Mouse (Mus musculus) embryonic facial prominence, embryonic 12.5 days (tissue): Measurements from ENCODE around the gene Cnot10. TPM values are rescaled to one million over a fixed set of nuclear protein-coding genes. Genes with fewer than 3 reads are reported as not detected.

ENCODE experiments used
- ATAC-seq: fragments of 200-750 bp; cut with Nextera tagmentation; 2 replicates; pipeline ENCODE4 v1.8.0; 2017; ENCODE audit not compliant: insufficient number of reproducible peaks, insufficient read depth, low FRiP score, low TSS enrichment
- H3K27ac ChIP-seq: fragments of 300-500 bp; sonication (generic); 2 replicates; pipeline ENCODE4 v1.5.1; 2016; ENCODE audit warnings: mild to moderate bottlenecking
- H3K27me3 ChIP-seq: fragments of 300-500 bp; sonication (generic); 2 replicates; pipeline ENCODE4 v1.6.1; 2016; ENCODE audit warnings: mild to moderate bottlenecking, moderate library complexity
- H3K36me3 ChIP-seq: fragments of 300-500 bp; sonication (generic); 2 replicates; pipeline ENCODE4 v1.6.1; 2016; ENCODE audit warnings: mild to moderate bottlenecking
- H3K4me1 ChIP-seq: fragments of 300-500 bp; sonication (generic); 2 replicates; pipeline ENCODE4 v1.6.1; 2016
- H3K4me2 ChIP-seq: fragments of 300-500 bp; sonication (generic); replicated peaks from 2 replicates; pipeline ENCODE4 v1.6.1; 2016; ENCODE audit warnings: mild to moderate bottlenecking, moderate library complexity
- H3K4me3 ChIP-seq: fragments of 300-500 bp; sonication (generic); 2 replicates; pipeline ENCODE4 v1.5.1; 2016; ENCODE audit warnings: mild to moderate bottlenecking
- H3K9ac ChIP-seq: fragments of 300-500 bp; sonication (generic); 2 replicates; pipeline ENCODE4 v1.6.1; 2016; ENCODE audit warnings: mild to moderate bottlenecking, moderate library complexity
- H3K9me3 ChIP-seq: fragments of 300-500 bp; sonication (generic); 2 replicates; pipeline ENCODE4 v1.6.1; 2016; ENCODE audit warnings: mild to moderate bottlenecking, moderate library complexity
- WGBS: fragments of 180-500 bp; shearing (Covaris S2); methylation state at CpG from one replicate; pipeline ENCODE4 v1.1.7; 2016; 5-methylcytosine and 5-hydroxymethylcytosine counted together
- polyA plus RNA-seq: library from polyadenylated mRNA; unstranded; fragments of >200 nt; fragmentation: Nextera tagmentation; extraction: Ambion mirVana; gene quantifications from 2 replicates; pipeline ENCODE4 v1.2.1, GENCODE M21; 2016

The Cnot10 gene
- polyA plus RNA-seq, 1 experiment from 2014 or later: 82.6 TPM

DNA sequence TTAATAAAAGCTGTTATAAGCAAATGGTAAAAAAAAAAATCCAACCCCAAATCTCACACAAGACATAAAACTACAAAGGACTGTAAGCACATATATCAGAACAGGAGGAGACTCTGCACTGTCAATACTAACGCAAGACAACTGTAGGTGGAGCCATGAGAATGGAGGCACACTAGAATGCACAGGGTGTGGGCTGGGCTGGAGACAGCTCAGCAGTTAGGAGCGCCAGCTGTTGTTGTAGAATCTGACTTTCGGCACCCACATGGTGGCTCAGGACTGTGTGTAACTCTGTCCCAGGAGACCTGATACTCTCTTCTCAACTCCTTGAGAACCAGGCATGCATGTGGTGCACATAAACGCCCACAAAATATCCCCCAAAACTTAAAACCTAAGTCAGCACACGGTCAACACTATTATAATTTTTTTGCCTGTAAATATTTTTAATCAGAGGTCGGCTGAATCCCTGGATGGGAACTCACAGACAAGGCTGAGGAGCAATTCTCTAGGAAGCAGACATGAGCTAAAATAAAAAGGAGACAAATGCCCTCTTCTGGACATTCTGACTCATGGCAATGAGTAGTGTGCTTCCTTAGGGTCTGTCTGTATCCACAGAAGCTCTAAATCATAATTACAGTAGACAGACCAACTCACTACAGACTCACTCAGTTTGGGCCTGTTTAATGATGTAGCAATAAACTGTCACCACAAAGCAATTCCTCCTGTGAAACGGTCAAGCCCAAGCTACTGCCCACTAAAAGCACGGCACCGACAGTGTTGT, 25.6 kb downstream of the Cnot10 start:
- H3K4me3 ChIP-seq: no peak overlapping the region
- 85% methylated on average over 9 of the region's 9 CpGs for WGBS
- H3K4me2 ChIP-seq: no peak overlapping the region
- 0 out of 2 replicates have a peak, but pooled peaks have one; percentile 22 for ATAC-seq
- no peak overlapping the region for H3K27ac ChIP-seq
- no peak overlapping the region for H3K9ac ChIP-seq
- peaks cover 70% of the 10 kb centered on the region for H3K36me3 ChIP-seq
- H3K9me3 ChIP-seq: no peaks in the 10 kb centered on the region
- no peaks in the 10 kb centered on the region for H3K4me1 ChIP-seq
- H3K27me3 ChIP-seq: no peaks in the 10 kb centered on the region

GRCm38 (mm10) chr9:114613026-114613425, 27.0 kb downstream of the Cnot10 start:
- H3K27ac ChIP-seq: no peak overlapping the region
- no peaks in the 10 kb centered on the region for H3K4me1 ChIP-seq
- H3K9me3 ChIP-seq: no peaks in the 10 kb centered on the region
- H3K36me3 ChIP-seq: peaks cover 73% of the 10 kb centered on the region
- no peak overlapping the region for H3K9ac ChIP-seq
- H3K4me3 ChIP-seq: no peak overlapping the region
- 97% methylated on average over 4 of the region's 4 CpGs for WGBS
- H3K4me2 ChIP-seq: no peak overlapping the region
- no peaks in the 10 kb centered on the region for H3K27me3 ChIP-seq
- no peak for ATAC-seq

- no peaks in the 10 kb centered on the region for H3K9me3 ChIP-seq
- H3K27me3 ChIP-seq: no peaks in the 10 kb centered on the region
- no peak for ATAC-seq
- no peak overlapping the region for H3K4me2 ChIP-seq
- WGBS: 84% methylated on average over 4 of the region's 4 CpGs
- H3K9ac ChIP-seq: no peak overlapping the region
- H3K36me3 ChIP-seq: peaks cover 73% of the 10 kb centered on the region
- no peak overlapping the region for H3K27ac ChIP-seq
- H3K4me3 ChIP-seq: no peak overlapping the region
- H3K4me1 ChIP-seq: no peaks in the 10 kb centered on the region
These were observed 27.4 kb downstream of the Cnot10 start for GRCm38 (mm10) chr9:114612566-114612965.

DNA sequence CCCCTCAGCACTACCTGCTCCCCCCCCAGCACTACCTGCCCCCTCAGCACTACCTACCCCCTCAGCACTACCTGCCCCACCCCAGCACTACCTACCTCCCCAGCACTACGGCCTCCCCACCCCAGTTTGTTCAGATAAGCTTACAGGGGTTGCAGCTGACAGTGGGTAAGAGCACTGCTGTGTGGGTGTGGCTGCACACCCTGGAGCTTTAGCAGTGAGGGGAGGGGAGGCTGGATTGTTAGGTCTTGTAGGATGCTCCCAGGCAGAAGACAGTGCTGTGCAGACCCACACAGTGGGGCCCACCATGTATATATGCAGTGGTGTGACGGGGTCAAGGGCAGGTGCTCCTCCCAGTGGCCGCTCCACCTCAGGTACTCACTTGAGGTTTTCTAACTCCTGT, 29.7 kb downstream of the Cnot10 start:
- WGBS: 92% methylated on average over 3 of the region's 3 CpGs
- no peak overlapping the region for H3K27ac ChIP-seq
- H3K4me3 ChIP-seq: no peak overlapping the region
- peaks cover 82% of the 10 kb centered on the region for H3K36me3 ChIP-seq
- H3K9me3 ChIP-seq: no peaks in the 10 kb centered on the region
- H3K4me2 ChIP-seq: no peak overlapping the region
- ATAC-seq: no peak
- H3K27me3 ChIP-seq: no peaks in the 10 kb centered on the region
- H3K4me1 ChIP-seq: no peaks in the 10 kb centered on the region
- no peak overlapping the region for H3K9ac ChIP-seq

- H3K4me2 ChIP-seq: no peak overlapping the region
- ATAC-seq: 0 out of 2 replicates have a peak, but pooled peaks have one; percentile 22
- no peaks in the 10 kb centered on the region for H3K9me3 ChIP-seq
- no peak overlapping the region for H3K9ac ChIP-seq
- H3K4me3 ChIP-seq: no peak overlapping the region
- H3K4me1 ChIP-seq: no peaks in the 10 kb centered on the region
- H3K27ac ChIP-seq: no peak overlapping the region
- H3K27me3 ChIP-seq: no peaks in the 10 kb centered on the region
- WGBS: 67% methylated on average over 12 of the region's 12 CpGs
- H3K36me3 ChIP-seq: peaks cover 52% of the 10 kb centered on the region
These were observed 36.0 kb downstream of the Cnot10 start for GRCm38 (mm10) chr9:114603876-114604540.

GRCm38 (mm10) chr9:114601096-114601495, 38.9 kb downstream of the Cnot10 start:
- Histone ChIP-seq H3K4me1 (no peaks in the 10 kb centered on the region), H3K27me3 (no peaks in the 10 kb centered on the region), H3K9me3 (no peaks in the 10 kb centered on the region), H3K4me2 (no peak overlapping the region), H3K36me3 (peaks cover 53% of the 10 kb centered on the region), H3K4me3 (no peak overlapping the region), H3K9ac (no peak overlapping the region), H3K27ac (no peak overlapping the region)
- no peak for ATAC-seq
- WGBS: 55% methylated on average over 1 of the region's 1 CpGs

DNA sequence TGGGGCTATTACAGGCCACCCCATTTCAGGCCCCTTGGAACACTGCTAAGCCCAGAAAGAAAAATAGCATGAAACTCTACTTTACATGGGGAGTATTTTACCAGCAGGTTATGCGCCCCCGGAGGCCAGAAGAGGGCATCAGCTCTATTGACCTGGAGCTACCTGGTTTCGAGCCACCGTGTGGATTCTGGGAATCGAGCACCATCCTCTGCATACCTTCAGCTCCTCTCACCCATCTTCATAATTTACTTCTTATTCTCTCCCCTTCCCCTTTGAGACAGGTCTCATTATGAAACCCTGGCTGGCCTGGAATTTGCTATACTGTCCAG, 55.0 kb downstream of the Cnot10 start:
- Histone ChIP-seq H3K4me2 (no peak overlapping the region; the same call in 1 of the 2 replicates), H3K4me3 (no peak overlapping the region), H3K9ac (no peak overlapping the region), H3K27ac (no peak overlapping the region), H3K36me3 (peaks cover 39% of the 10 kb centered on the region), H3K9me3 (no peaks in the 10 kb centered on the region), H3K27me3 (no peaks in the 10 kb centered on the region), H3K4me1 (peaks cover 10% of the 10 kb centered on the region)
- WGBS: 43% methylated on average over 5 of the region's 5 CpGs
- ATAC-seq: no peak; the same call in 1 of the 2 replicates

- Histone ChIP-seq H3K9me3 (no peaks in the 10 kb centered on the region), H3K27me3 (no peaks in the 10 kb centered on the region), H3K4me3 (peak overlapping the region; percentile 28), H3K27ac (peak overlapping the region; percentile 42), H3K4me1 (peaks cover 10% of the 10 kb centered on the region), H3K36me3 (peaks cover 33% of the 10 kb centered on the region), H3K4me2 (peak overlapping the region; percentile 61), H3K9ac (0 out of 2 replicates have a peak overlapping the region, but pooled peaks have one; percentile 15)
- ATAC-seq: peak; percentile 53
- WGBS: 4% methylated on average over 31 of the region's 31 CpGs
These were observed 55.6 kb downstream of the Cnot10 start for GRCm38 (mm10) chr9:114584183-114585016.

DNA sequence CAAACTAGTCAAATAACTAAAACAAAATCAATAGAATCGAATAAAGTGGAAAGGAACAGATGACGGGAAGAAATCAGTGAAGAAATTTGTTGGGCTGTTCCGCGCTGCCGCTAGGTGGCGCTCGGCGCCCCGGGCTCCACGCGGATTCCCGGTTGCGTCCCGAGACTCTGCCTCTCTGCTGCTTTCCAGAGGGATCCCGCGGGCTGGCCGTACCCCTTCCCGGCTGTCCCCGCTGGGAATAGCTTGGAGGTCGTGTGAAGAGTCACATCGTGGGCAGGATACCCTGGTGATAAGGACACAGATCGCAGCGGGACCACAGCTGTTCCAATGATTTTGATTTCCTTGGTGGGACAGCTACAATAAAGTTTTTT, 56.2 kb downstream of the Cnot10 start:
- WGBS: under 1% methylated on average over 23 of the region's 23 CpGs
- peak overlapping the region; percentile 42 for H3K27ac ChIP-seq
- peaks cover 10% of the 10 kb centered on the region for H3K4me1 ChIP-seq
- no peaks in the 10 kb centered on the region for H3K9me3 ChIP-seq
- H3K27me3 ChIP-seq: no peaks in the 10 kb centered on the region
- peaks cover 27% of the 10 kb centered on the region for H3K36me3 ChIP-seq
- peak overlapping the region; percentile 28 for H3K4me3 ChIP-seq
- 0 out of 2 replicates have a peak overlapping the region, but pooled peaks have one; percentile 15 for H3K9ac ChIP-seq
- peak overlapping the region; percentile 61 for H3K4me2 ChIP-seq
- ATAC-seq: peak; percentile 36; the same call in 1 of the 2 replicates

DNA sequence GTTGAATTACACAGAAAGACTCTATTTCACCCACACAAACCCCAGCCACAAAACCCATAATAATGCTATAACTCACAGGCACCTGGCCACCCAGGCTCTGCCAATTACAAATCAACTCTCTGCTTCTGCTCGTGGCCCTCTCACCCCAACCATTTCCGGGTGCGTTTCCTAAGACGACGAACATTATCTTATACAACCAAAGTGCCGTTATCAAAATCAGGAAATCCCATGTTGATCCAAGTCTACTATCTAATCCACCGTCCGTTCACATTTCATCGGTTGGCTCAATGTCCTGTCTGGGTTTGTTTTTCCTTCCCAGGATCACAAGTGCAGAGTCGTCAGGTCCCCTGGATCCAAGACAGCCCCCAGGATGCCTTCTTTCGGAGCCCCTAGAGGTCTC, 61.3 kb downstream of the Cnot10 start:
- ATAC-seq: no peak
- Histone ChIP-seq H3K36me3 (no peaks in the 10 kb centered on the region), H3K9ac (no peak overlapping the region), H3K4me3 (no peak overlapping the region), H3K27me3 (no peaks in the 10 kb centered on the region), H3K4me1 (no peaks in the 10 kb centered on the region), H3K4me2 (no peak overlapping the region), H3K9me3 (no peaks in the 10 kb centered on the region), H3K27ac (no peak overlapping the region)
- 67% methylated on average over 11 of the region's 11 CpGs for WGBS

DNA sequence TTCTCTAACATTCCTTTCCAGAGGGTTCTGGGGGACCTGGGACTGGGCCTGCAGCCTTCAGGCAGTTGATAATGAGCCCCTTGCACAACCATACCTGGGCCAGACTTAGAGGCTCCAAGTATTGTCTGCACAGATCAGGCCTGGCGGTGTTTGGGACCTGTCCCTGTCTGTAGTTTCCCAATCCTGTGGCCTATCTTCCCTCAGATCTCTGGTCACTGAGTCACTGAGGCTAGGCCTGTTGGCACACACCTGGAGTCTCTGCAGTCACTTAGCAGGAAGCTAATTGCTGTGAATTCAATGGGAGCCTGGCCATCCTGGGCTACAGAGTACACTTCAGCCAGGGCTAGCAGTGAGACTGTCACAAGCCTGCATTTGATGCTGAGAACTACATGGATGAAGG, 64.0 kb downstream of the Cnot10 start:
- H3K4me1 ChIP-seq: no peaks in the 10 kb centered on the region
- H3K27me3 ChIP-seq: no peaks in the 10 kb centered on the region
- no peaks in the 10 kb centered on the region for H3K36me3 ChIP-seq
- no peak overlapping the region for H3K4me3 ChIP-seq
- H3K4me2 ChIP-seq: no peak overlapping the region
- H3K27ac ChIP-seq: no peak overlapping the region
- no peak for ATAC-seq
- H3K9me3 ChIP-seq: no peaks in the 10 kb centered on the region
- 84% methylated on average over 1 of the region's 1 CpGs for WGBS
- no peak overlapping the region for H3K9ac ChIP-seq
